In the genomic region with DNA sequence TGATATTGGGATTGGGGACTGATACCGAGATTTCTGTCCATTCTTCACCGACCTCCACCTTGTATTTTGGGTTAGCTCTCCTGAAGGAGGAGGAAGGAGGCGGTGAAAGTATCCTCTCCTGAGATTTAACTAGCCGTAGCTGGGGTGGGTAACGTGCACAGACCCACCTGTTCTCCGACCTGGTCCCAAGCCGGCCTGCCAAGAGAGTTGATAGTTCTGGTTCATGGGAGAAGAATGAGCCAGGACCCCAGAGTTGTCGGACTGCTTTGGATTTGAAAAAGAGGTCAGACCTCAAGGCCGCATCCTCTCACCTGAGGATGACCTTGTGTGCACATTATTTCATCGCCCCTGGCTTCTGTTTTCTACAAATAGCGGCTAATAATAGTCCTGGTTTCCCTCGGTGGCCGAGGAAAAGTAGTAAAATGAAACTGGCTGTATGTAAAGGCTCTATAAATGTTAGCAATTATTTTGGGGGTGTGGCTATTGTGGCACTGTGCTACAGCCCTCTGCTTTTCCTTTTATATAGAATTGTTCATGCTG, we compare ENCODE assay signal across 9 mouse cellular contexts. TPM values are rescaled to one million over a fixed set of nuclear protein-coding genes. Genes with fewer than 3 reads are reported as not detected.
DNase-seq lines count a peak whose midpoint lies in the region; ATAC-seq and TF ChIP-seq lines count a peak whose summit lies in the region.
"Had no signal": no experiment of that assay in that cellular context is flagged by ENCODE, and none has a peak within 500 bp of the region (broad histone marks: within the 10 kb centered on the region; RNA-seq: fewer than 3 reads in every experiment).

No protein-coding gene starts in this region.

- H3K4me2 ChIP-seq in embryonic facial prominence, embryonic 15.5 days (replicated peaks): peak overlapping the region; percentile 56
- H3K4me2 ChIP-seq in intestine, embryonic 16.5 days (ENCODE audit: low read depth, low read length): peak overlapping the region; percentile 84

- H3K4me1 ChIP-seq in G1E (ENCODE audit: insufficient read depth, low read depth, low read length): peaks cover 29% of the 10 kb centered on the region
- peaks cover 22% of the 10 kb centered on the region for H3K4me1 ChIP-seq in embryonic facial prominence, embryonic 15.5 days
- peaks cover 17% of the 10 kb centered on the region for H3K4me1 ChIP-seq in intestine, embryonic 16.5 days (ENCODE audit: control insufficient read depth, insufficient read depth, low read length)
- peaks cover 40% of the 10 kb centered on the region for H3K4me1 ChIP-seq in midbrain, embryonic 10.5 days

- TF ChIP-seq CTCF in layer of hippocampus, adult 2 months (conservative IDR thresholded peaks at IDR 0.05): no peak
- TF ChIP-seq CTCF in G1E (IDR thresholded peaks at IDR 0.05; ENCODE audit: low read depth, low read length): no peak

- no peaks in the 10 kb centered on the region for H3K9me3 ChIP-seq in G1E (replicated peaks)
- no peaks in the 10 kb centered on the region for H3K9me3 ChIP-seq in embryonic facial prominence, embryonic 15.5 days (replicated peaks)
- no peaks in the 10 kb centered on the region for H3K9me3 ChIP-seq in intestine, embryonic 16.5 days (ENCODE audit: control insufficient read depth, low read length)
- H3K9me3 ChIP-seq in midbrain, embryonic 10.5 days (replicated peaks): no peaks in the 10 kb centered on the region

- no peak for DNase-seq in layer of hippocampus, adult 2 months (ENCODE audit: low spot score in 2 of 2)
- DNase-seq in layer of hippocampus, adult 9-10 months (ENCODE audit: low spot score): no peak
- DNase-seq in G1E (ENCODE audit: low spot score): no peak
- DNase-seq in midbrain, embryonic 10.5 days (ENCODE audit: low spot score): no peak
- DNase-seq in ovary, adult 18-20 months (ENCODE audit: low spot score): no peak

- no peak for ATAC-seq in G1E (ENCODE audit: extremely low read depth, insufficient number of reproducible peaks, low FRiP score, poor library complexity, severe bottlenecking)
- ATAC-seq in embryonic facial prominence, embryonic 15.5 days (ENCODE audit: insufficient number of reproducible peaks, low FRiP score, low TSS enrichment, low read depth): no peak
- ATAC-seq in intestine, embryonic 16.5 days: no peak
- ATAC-seq in granulocyte monocyte progenitor cell, adult 5-6 weeks (replicated peaks; ENCODE audit: poor library complexity, severe bottlenecking): no peak

- no peaks in the 10 kb centered on the region for H3K27me3 ChIP-seq in G1E (ENCODE audit: insufficient read depth, low read length)
- H3K27me3 ChIP-seq in embryonic facial prominence, embryonic 15.5 days: no peaks in the 10 kb centered on the region
- H3K27me3 ChIP-seq in intestine, embryonic 16.5 days (replicated peaks; ENCODE audit: control insufficient read depth, insufficient read depth, low read length): no peaks in the 10 kb centered on the region
- no peaks in the 10 kb centered on the region for H3K27me3 ChIP-seq in midbrain, embryonic 10.5 days (ENCODE audit: low read depth, poor library complexity, severe bottlenecking)

- H3K4me3 ChIP-seq in layer of hippocampus, adult 2 months: peak overlapping the region; percentile 71
- peak overlapping the region; percentile 81 for H3K4me3 ChIP-seq in G1E (ENCODE audit: low read depth, low read length)
- H3K4me3 ChIP-seq in embryonic facial prominence, embryonic 15.5 days (replicated peaks): peak overlapping the region; percentile 72
- H3K4me3 ChIP-seq in intestine, embryonic 16.5 days (ENCODE audit: low read length): peak overlapping the region; percentile 94
- peak overlapping the region; percentile 76 for H3K4me3 ChIP-seq in midbrain, embryonic 10.5 days

- under 1% methylated on average over 13 of the region's 13 CpGs for WGBS in embryonic facial prominence, embryonic 15.5 days
- WGBS in intestine, embryonic 16.5 days: under 1% methylated on average over 13 of the region's 13 CpGs
- WGBS in midbrain, embryonic 10.5 days: 3% methylated on average over 13 of the region's 13 CpGs

- H3K36me3 ChIP-seq in G1E (replicated peaks): peaks cover 32% of the 10 kb centered on the region
- no peaks in the 10 kb centered on the region for H3K36me3 ChIP-seq in embryonic facial prominence, embryonic 15.5 days
- no peaks in the 10 kb centered on the region for H3K36me3 ChIP-seq in intestine, embryonic 16.5 days (ENCODE audit: control insufficient read depth, insufficient read depth, low read length)
- peaks cover 5% of the 10 kb centered on the region for H3K36me3 ChIP-seq in midbrain, embryonic 10.5 days

- H3K27ac ChIP-seq in layer of hippocampus, adult 2 months: peak overlapping the region; percentile 99
- peak overlapping the region; percentile 99 for H3K27ac ChIP-seq in embryonic facial prominence, embryonic 15.5 days (replicated peaks)
- peak overlapping the region; percentile 97 for H3K27ac ChIP-seq in intestine, embryonic 16.5 days (ENCODE audit: low read length)
- peak overlapping the region; percentile 96 for H3K27ac ChIP-seq in midbrain, embryonic 10.5 days (replicated peaks)

- peak overlapping the region; percentile 91 for H3K9ac ChIP-seq in embryonic facial prominence, embryonic 15.5 days
- H3K9ac ChIP-seq in intestine, embryonic 16.5 days (ENCODE audit: low read depth, low read length): peak overlapping the region; percentile 90

RNA-seq across cellular contexts. Expression of gene Ppp2r1a, which starts 1.0 kb away (rescaled TPM):
- 100 to 1,000 TPM; 562 to 601 TPM for total RNA-seq in layer of hippocampus, adult 2 months (2021)
- total RNA-seq in G1E (2014; fragmentation: Nextera tagmentation) (472 and 480 TPM in 2 replicates), G1E (2017) (145 and 156 TPM in 2 replicates)
- polyA plus RNA-seq in G1E (2012): 103 and 224 TPM in 2 replicates
- 357 and 369 TPM in 2 replicates for polyA plus RNA-seq in embryonic facial prominence, embryonic 15.5 days (2015; fragmentation: Nextera tagmentation; extraction: Ambion mirVana)
- 352 and 364 TPM in 2 replicates for polyA plus RNA-seq in intestine, embryonic 16.5 days (2015; fragmentation: Nextera tagmentation; extraction: Ambion mirVana)
- polyA plus RNA-seq in midbrain, embryonic 10.5 days (2016; fragmentation: Nextera tagmentation; extraction: Ambion mirVana): 509 and 575 TPM in 2 replicates
- total RNA-seq in granulocyte monocyte progenitor cell, adult 5-6 weeks (2014; fragmentation: Nextera tagmentation): 220 and 318 TPM in 2 replicates
- 119 and 128 TPM in 2 replicates for total RNA-seq in granulocyte monocyte progenitor cell, adult 5-6 weeks (2017)

RNA-seq across cellular contexts. Expression of gene Vmn1r232, which starts 26.6 kb away (rescaled TPM):
- not detected for total RNA-seq in layer of hippocampus, adult 2 months (2021)
- total RNA-seq in G1E (2014; fragmentation: Nextera tagmentation): not detected in 2 replicates
- total RNA-seq in G1E (2017): 0.16 TPM in 1 of 2 replicates, not detected in the other
- not detected in 2 replicates for polyA plus RNA-seq in G1E (2012)
- polyA plus RNA-seq in embryonic facial prominence, embryonic 15.5 days (2015; fragmentation: Nextera tagmentation; extraction: Ambion mirVana): not detected in 2 replicates
- polyA plus RNA-seq in intestine, embryonic 16.5 days (2015; fragmentation: Nextera tagmentation; extraction: Ambion mirVana): not detected in 2 replicates
- polyA plus RNA-seq in midbrain, embryonic 10.5 days (2016; fragmentation: Nextera tagmentation; extraction: Ambion mirVana): not detected in 2 replicates
- not detected in 2 replicates for total RNA-seq in granulocyte monocyte progenitor cell, adult 5-6 weeks (2014; fragmentation: Nextera tagmentation)
- not detected in 2 replicates for total RNA-seq in granulocyte monocyte progenitor cell, adult 5-6 weeks (2017)
- total RNA-seq: common myeloid progenitor, adult 5-6 weeks had no signal

RNA-seq across cellular contexts. Expression of gene Vmn1r231, which starts 41.2 kb away (rescaled TPM):
- total RNA-seq in layer of hippocampus, adult 2 months (2021): not detected
- 3.4 TPM in 1 of 2 replicates, not detected in the other for total RNA-seq in G1E (2014; fragmentation: Nextera tagmentation)
- total RNA-seq in G1E (2017): 0.23 and 0.44 TPM in 2 replicates
- polyA plus RNA-seq in G1E (2012): not detected in 2 replicates
- not detected in 2 replicates for polyA plus RNA-seq in embryonic facial prominence, embryonic 15.5 days (2015; fragmentation: Nextera tagmentation; extraction: Ambion mirVana)
- polyA plus RNA-seq in intestine, embryonic 16.5 days (2015; fragmentation: Nextera tagmentation; extraction: Ambion mirVana): not detected in 2 replicates
- polyA plus RNA-seq in midbrain, embryonic 10.5 days (2016; fragmentation: Nextera tagmentation; extraction: Ambion mirVana): not detected in 2 replicates
- not detected in 2 replicates for total RNA-seq in granulocyte monocyte progenitor cell, adult 5-6 weeks (2014; fragmentation: Nextera tagmentation)
- total RNA-seq in granulocyte monocyte progenitor cell, adult 5-6 weeks (2017): not detected in 2 replicates
- total RNA-seq: common myeloid progenitor, adult 5-6 weeks had no signal

RNA-seq across cellular contexts. Expression of gene Vmn1r233, which starts 50.2 kb away (rescaled TPM):
- total RNA-seq in layer of hippocampus, adult 2 months (2021): not detected
- total RNA-seq in G1E (2014; fragmentation: Nextera tagmentation): not detected in 2 replicates
- total RNA-seq in G1E (2017): 0.05 and 0.12 TPM in 2 replicates
- polyA plus RNA-seq in G1E (2012): not detected in 2 replicates
- polyA plus RNA-seq in embryonic facial prominence, embryonic 15.5 days (2015; fragmentation: Nextera tagmentation; extraction: Ambion mirVana): not detected in 2 replicates
- not detected in 2 replicates for polyA plus RNA-seq in intestine, embryonic 16.5 days (2015; fragmentation: Nextera tagmentation; extraction: Ambion mirVana)
- polyA plus RNA-seq in midbrain, embryonic 10.5 days (2016; fragmentation: Nextera tagmentation; extraction: Ambion mirVana): not detected in 2 replicates
- total RNA-seq in granulocyte monocyte progenitor cell, adult 5-6 weeks (2014; fragmentation: Nextera tagmentation): not detected in 2 replicates
- total RNA-seq in granulocyte monocyte progenitor cell, adult 5-6 weeks (2017): not detected in 2 replicates
- total RNA-seq: common myeloid progenitor, adult 5-6 weeks had no signal
